Mouse (Mus musculus) naive thymus-derived CD4-positive, alpha-beta T cell, adult 2 months (primary cell): Measurements from ENCODE around the gene Mpc2.
A peak's percentile ranks its signal among the peaks of the same experiment; 100 is the strongest.

Source experiments
- DNase-seq: peaks from one replicate; pipeline ENCODE4 v3.0.0-alpha.2; 2011; ENCODE audit warnings: low read depth

Gene Mpc2

DNA sequence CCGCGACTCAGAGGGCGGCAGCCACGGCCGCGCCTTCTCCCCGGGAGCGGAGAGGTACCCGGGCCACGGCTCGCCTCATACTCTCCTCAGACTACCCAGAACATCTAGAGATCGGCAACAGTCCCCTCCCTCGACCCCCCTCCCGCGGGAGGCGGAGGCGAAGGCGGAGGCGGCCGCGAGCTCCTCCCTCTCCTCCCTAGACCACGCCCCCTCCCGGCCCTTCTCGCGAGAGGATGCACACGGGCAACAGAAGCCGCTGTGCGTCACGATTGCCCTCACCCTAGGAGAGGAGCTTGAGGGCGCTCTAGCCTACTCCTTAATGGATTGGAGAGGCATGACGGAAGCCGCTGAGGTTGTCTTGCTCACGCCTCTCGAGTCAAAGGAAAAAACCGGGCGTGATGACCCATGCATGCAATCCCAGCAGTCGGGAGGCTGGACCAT is at the start of gene Mpc2, which contains the start of gene Dcaf6:
Gene Mpc2 (plus strand): TSS at position 278 of the 441 bp plus-strand sequence.
Gene Dcaf6 (minus strand): TSS at position 116 of the 441 bp plus-strand sequence.
- peak; percentile 100 for DNase-seq

DNA sequence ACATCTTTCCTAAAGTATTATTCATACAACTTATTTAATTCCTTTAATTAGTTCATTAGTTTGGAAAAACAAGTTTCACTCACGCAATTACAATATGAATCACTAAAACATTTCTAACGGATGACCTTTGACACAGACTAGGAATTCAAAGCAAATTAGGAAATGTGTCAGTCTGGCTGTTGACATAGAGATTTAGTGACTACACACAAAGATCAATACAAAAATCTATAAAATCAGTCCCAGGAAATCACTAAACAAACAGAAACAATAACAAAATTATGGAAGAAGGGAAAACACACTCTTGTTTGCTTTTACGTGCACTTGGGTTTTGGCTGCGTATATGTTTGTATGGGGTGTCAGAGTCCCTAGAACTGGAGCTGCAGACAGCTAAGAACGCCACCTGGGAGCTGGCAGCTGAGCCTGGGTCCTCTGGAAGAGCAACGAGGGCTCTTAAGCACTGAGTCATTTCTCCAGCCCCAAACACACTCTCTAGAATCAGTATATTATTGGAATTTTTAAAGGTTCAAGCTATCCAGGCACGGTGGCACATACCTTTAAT is 39.0 kb upstream of the Mpc2 start:
- DNase-seq, result no peak

DNA sequence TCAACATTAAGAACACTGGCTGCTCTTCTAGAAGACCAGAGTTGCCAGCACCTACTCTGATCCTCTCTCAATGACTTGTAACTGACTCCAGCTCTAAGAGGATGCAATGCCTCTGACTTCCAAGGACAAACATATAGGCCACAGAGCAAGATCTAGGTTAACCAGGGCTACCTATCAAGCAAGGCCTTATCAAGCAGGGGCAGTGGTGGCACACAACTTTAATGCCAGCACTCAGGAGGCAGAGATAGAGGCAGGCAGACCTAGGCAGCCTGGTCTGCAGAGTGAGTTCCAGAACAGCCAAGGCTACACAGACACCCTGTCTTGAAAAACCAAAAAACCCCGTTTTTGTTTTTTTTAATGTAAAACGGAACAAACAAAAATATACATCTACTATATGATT is 34.2 kb upstream of the Mpc2 start:
- DNase-seq, result no peak

DNA sequence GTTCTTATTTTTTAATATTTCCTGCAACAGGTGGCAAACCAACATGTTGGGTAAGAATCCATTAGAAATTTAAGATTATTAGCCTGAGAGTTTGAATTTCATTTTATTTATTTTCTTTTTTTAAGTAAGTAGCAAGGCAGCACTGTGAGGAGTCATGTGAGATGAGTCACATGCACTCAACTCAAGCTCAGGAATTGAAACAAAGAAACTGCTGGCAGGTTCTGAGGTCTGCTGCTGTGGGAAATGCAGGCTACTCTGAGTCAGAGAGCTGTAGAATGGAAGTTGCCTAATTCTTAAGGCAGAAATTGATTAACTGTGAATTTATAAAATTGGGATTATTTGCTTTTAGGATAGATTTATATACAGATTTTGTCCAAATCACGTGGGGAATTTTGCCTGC is 27.6 kb upstream of the Mpc2 start:
- no peak for DNase-seq

DNA sequence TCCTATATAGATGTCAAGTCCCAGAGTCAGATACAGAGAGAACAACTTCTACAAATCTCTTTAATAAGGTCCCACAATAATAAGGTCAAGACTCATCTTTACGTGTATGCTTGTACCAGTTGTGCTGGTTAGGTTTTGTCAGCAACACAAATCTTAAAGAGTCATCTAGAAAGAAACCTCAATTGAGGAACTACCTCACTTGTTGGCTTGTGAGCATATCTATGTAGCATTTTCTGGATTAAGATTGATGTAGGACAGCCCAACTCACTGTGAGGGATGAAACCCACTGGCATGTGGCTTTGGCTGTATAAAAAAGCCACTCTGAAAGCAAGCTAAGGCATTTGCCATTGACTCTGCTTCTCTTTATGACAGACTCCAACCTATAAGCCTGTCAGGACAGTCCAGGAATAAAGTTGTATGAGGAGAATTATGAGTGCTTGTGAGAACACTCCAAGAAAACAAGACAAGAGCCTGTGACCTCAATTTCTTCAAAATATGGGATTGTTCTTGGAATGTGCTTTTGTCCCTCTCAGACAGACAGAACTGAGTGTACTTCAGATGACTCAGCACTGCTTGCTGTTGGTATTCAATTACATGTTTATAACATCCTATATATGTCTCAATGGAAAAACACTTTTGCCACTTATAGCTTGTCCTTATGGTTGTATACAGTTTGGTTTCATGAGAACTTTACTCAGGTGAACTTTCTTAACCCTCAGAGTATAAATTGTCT is 22.0 kb upstream of the Mpc2 start:
- DNase-seq, result no peak

DNA sequence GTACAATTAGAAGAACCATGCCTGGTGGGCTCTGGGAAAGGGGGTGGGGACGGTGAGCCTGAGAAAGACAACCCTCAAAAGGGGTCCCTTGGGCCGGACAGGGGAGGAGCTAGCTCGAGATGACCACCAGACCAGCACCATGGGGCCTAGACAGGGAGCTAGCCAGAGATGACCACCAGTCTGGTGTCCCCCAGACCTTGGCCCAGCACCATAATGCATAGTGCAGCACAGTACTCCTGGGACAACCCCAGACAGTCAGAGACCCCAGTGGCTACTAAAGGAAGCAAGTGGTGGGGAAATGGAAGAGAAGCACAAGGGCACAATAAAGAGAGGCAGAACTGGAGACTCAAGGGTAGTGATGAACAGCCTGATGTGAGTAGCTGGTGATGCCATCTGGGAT is 19.6 kb upstream of the Mpc2 start:
- DNase-seq, result no peak

DNA sequence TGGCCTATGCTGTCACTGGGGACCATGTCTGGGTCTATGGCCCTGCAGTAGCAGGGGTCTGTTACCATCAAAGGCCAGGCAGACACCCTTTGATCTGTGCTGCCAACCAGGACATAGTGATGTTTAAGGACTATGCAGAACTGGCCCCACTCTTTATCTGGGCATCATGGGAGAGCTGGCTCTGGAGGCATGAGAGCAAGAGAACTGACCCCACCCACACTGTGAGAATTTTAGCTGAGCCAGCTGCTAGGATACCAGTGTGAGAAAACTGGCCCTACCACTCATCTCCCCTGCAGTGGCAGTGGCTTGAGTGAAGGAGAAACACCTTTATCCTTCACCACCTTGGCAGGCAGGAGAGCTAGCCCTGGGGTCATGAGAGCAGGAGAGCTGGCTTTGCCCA is 19.2 kb upstream of the Mpc2 start:
- DNase-seq, result no peak

DNA sequence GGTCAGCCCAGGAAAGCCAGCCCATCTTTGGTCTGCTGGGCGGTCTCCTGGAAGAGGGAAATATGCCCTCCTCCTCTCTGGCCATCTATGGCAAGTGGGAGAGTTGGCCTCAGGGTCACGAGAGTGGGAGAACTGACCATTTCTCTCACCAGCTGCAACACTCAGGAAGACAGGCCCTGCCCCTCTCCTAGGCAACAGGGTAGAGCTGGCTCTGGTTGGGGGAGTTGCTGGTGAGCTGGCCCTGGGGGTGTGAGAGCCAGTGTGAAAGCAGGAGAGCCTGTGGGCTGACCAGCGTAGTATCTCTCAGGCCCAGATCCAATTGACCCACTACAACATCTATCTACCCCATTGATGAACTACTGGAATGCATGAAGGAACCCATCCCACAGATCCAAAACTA is 18.7 kb upstream of the Mpc2 start:
- no peak for DNase-seq

DNA sequence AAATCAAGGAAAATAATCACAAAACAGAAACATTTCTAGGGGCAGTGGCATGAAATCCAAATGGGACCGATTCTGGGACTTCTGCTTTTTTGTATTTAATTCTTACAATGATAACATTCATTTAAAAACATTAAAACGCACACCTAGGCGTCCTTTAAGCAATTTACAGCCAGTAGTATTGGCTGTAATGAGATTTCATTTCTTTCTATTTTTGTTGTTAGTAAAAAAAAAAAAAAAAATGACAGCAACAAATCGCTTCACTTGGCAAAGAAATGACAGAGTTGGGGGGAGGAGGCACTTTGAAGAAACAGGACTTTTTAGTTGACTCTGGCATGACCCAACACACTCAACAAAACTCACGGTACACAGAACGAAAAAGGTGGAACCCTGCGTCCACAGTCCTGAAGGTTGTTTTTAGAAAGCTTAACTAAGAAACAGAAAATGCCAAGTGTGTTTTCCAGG is 1.4 kb upstream of the Mpc2 start:
- no peak for DNase-seq

DNA sequence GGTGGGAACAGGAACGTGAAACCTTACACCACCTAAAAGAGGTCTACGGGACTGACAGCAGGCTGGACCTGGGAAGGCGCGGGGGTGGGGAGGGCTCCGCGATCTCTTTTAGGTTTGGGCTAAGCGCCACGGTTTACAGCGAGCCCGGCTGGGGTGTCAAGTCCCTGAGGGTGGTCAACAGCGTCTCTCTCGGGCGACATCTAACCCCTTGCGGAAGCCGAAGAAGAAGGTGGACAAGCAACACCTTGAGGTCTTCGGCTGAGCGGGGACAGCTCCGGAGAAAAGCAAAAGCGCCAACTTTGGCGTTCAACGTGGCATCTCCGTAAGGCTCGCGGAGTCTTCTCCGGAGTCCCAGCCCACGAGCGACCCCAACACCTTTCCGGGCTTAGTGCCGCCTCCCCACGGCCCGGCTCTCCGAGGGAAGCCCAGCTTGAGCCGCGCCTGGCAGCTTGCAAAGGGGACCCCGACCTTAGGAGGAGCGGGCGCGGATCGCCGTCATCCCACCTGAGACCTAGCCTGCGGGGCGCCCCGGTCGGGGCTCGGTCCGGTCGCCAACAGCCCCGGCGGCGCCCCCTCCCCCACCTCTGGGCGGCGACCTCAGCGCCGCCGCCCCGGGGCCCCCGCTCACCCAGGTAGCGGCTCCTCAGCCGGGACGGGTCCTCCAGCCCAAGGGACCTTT is 795 bp upstream of the Mpc2 start:
- peak; percentile 61 for DNase-seq

DNA sequence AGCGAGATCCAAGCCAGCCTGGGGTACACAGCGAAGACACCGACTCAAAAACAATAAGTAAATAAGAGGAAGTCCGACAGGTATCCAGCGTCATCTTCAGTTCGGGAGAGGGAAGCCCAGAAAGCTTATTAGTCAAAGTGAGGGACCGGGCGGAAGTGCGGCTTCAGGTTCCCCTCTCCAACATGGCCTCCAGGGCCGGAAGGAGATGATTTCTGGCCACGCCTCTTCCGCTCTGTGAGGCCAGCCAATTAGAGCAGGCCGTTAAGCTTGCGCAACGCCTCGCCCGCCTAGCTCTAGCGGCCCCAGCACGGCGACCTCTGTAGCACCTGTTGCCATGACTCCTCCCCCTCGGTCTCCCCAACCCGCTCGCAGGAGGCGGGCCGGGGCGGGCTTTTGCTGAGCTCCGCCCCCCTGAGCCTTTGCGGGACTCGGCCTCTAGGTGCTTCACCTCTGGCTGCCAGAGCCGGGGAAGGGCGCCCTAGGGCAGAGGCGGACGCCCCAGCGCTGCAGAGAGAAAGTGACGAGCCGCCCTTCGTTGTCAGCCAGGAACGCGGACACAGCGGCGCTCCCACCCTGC is 452 bp downstream of the Mpc2 start:
- peak; percentile 100 for DNase-seq

DNA sequence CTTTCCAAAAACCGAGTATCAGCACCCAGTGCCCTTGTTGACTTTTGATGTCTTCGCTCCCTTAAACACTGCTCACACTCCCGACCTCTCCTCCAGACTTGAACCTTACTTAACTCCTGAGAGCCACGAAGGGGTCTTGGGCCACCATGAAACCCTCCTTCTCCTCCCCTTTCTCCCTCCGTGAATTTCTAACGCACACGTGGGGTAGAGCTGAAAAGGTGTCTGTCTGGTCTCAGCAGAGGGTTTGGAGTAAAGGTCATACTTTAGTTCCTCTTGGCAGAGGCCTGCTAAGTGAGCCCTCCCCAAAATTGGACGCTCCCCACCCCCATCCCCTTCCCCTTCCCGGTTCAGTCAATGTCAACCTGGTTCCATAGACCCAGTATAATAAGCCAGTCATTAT is 1.2 kb downstream of the Mpc2 start:
- DNase-seq, result no peak

DNA sequence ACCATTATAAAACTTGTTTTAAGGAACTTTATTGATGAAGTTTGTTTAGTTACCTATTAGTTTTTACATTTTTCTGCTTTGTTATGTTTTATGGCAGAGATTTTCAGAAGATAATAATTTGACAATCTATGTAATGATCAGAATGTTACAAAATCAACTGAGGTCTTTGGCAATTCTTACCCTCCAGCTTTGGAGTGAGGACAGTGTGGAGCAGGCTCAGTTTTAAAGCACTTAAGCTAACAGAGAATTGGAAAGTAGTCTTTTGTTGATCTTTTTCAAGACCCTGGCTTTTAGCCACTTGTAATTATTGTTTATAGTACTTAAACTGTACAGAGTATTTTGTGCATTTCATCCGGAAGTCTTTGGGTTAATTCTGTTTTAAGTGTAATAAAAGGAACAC is 2.4 kb downstream of the Mpc2 start:
- no peak for DNase-seq

DNA sequence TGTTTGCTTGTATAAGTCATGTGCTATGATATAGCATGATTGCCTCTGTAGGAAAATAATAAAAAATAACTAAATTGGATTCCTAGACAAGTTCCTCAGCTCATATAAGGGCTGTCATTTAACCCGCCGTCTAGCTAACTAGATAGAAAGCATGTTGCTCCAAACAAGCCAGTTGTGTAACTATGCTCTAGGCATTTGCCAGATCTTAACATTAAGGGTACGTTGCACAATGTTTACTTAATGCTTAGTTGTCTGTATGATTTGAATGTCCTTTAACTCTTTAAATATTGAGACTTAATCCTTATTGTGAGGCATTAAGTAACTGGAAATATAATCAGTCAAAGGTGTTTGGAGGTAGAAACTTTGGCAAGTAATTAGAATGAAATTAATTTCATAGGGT is 4.1 kb downstream of the Mpc2 start:
- DNase-seq, result no peak

DNA sequence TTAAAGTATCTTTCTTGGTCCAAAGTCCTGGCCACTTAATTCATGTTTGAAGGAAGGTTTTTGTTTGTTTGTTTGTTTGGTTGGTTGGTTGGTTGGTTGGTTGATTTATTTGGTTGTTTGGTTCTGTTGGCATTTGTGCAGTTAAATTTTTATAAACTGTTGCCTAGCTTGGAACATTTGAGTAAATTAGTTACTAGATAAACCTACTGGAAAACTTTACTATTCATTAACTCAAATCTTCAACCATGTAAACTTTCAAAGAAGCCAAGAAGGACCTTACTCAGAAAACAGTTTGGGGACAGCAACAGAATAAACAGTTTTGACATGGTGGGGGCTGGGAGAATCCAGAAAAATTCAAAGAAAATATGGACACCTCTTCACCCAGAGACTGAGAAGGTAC is 8.5 kb downstream of the Mpc2 start:
- DNase-seq, result no peak

DNA sequence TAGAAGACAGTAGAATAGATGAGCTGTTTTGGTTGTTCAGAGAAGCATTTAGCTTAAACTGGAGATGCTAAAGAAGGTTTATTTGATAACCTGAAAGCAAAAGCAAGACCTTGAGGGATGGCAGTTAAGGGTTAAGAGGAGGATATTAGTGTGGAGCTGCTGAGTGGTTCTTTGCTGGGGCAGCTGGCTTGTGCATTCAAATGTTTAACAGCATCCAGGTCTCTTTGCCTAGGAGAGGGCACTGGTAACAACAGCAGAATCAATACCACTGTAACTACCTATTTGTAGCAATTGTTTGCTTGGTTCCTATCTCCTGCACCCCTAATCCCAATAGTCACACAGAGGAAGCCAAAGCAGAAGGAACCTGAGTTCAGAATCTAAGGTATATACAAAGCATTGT is 9.3 kb downstream of the Mpc2 start:
- DNase-seq, result no peak

DNA sequence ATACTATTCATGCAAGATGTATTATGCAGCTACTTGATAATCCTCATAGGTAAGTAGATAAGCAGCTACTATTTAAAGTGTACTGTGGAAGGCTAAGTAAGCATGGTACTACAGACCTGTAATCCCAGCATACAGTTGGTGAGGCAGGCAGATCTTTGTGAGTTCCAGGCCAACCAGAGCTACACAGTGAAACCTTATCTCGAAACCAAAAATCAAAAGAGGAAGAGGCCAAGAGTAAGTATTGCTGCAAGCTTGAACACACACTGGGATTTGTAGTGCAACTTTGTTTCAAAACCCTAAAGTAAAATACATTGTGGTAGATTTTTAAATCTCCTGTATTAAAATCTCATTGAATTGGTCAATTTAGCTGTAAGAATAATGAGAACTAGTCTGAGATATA is 11.1 kb downstream of the Mpc2 start:
- DNase-seq, result no peak

DNA sequence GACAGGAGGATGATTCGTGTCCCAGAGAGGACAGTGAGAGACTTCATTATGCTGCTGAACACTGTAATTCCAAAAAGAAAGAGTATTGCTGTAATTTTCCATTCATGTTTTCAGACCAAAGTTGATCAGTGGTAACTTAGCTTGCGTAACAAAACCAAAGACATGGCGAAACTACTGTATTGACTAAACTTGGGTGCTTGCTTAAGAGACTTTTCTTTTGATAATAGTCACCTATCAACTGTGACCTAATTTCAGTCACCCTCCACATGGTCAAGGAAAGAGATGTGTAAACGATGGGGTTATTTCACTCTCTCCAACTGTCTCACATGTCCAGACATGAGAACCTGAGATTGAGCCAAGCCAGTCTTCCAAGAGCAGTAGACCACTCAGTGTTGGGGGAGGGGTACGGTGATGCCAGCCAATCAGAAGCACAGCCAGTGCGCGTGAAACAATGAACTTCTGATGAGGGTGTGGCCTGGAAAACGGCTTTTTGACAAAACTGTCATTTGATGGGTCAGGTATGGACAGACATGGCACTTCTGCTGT is 24.3 kb downstream of the Mpc2 start, which contains the start of gene Adcy10:
Gene Adcy10 (plus strand): TSS at position 496 of the 546 bp plus-strand sequence.
- DNase-seq, result no peak

DNA sequence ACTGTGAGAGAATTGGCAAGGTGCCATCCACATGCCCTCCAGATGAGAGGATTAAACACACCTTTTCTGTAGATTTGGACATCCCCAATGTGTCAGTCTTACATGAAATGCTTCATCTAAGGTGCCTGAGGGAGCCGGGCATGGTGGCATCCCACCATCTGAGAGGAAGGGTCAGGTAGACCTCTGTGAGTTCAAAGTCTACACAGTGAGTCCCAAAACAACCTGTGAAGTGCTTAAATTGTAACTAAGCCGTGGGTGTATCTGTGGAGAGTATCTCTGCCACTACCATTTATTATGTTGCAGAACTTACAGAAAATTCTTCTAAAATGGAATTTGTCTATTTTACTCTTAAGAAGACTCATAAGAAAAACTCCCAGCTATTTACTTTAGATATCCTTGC is 25.7 kb downstream of the Mpc2 start:
- no peak for DNase-seq

DNA sequence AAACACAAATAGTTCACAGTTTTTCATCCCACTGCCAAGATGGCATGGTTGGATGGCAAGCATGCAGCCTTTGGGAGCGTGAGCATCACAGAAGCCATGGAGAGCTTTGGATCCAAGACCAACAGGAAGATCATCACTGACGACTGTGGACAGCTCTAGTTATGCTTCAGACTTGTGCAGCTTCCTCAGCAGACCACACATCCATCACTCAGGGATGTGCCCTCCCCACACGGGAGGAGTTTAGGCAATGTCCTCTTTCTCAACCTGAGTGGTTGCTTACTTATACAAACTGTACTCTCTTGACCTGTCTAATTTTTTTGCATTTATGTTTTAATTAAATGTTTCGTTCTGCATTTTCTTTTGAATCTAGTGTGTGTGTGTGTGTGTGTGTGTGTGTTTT is 28.8 kb downstream of the Mpc2 start:
- DNase-seq, result no peak

DNA sequence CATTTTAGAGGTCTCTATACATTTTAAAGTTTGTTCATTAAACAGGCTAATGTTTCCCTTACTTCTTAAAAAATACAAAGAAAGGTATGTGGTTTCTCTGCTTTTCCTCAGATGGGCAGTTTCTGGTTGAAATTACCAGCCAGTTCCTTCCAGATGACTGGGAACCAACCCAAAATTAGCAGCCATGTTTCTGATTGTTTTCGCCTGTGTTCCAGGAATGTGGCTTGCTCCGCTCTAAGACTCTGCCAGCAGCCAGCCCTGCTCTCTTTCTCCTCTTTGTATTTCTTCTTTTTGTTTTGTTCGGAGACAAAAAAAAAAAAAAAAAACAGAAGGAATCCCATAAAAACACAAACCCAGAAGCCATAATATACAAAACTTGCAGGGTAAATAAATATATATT is 38.4 kb downstream of the Mpc2 start:
- DNase-seq, result no peak

DNA sequence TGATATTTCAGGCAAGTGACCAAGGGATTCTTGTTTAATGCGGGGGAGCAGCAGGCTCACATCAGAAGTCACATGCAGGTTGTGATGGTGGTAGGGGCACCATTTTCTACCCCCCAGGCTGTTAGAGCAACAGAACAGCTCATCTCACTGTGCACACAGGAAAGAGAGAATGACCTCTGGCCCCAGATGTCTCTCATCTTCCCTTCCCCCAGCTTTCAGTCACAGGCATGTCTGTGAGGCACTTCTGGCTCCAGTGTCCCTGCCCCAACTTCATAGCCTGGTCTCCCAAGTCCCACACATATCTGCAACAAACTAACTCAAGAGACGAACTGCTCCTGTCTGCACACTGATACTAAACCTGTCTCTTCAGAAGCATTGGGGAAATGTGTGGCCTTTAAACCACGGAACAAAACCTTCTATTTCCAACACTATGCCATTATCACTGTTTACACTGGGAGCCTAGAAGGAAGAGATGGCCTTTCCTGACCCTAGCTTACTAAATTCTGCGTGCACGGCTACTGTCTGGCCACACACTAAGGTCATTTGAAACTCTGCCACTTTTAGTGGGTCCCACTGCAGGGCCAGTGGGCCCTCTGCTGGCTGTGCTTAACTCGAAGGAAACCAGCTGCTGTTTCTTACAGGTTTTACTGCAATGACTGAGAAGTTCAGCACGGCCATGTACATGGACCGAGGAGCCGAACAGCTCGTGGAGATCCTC is 43.0 kb downstream of the Mpc2 start:
- DNase-seq, result peak; percentile 2
